Mouse (Mus musculus) hindbrain, embryonic 11.5 days (tissue): ENCODE results near the gene Ezh1. TPM values are rescaled to one million over a fixed set of nuclear protein-coding genes. Genes with fewer than 3 reads are reported as not detected.

ENCODE experiments used
- ATAC-seq: fragments of 200-750 bp; cut with Nextera tagmentation; 2 replicates; pipeline ENCODE4 v1.8.0; 2017; ENCODE audit warnings: mild to moderate bottlenecking, moderate TSS enrichment, moderate library complexity; ENCODE audit not compliant: low FRiP score
- DNase-seq: peaks from one replicate; pipeline ENCODE4 v3.0.0-alpha.2; 2015; ENCODE audit warnings: low spot score
- H3K27ac ChIP-seq: fragments of 300-500 bp; sonication (generic); 2 replicates; pipeline ENCODE4 v1.5.1; 2014; ENCODE audit warnings: mild to moderate bottlenecking, low read depth, low read length
- H3K27me3 ChIP-seq: fragments of 300-500 bp; sonication (generic); 2 replicates; pipeline ENCODE4 v1.6.1; 2014; ENCODE audit warnings: mild to moderate bottlenecking, low read length, moderate library complexity, mixed read lengths; ENCODE audit not compliant: control insufficient read depth, insufficient read depth
- H3K36me3 ChIP-seq: fragments of 300-500 bp; sonication (generic); 2 replicates; pipeline ENCODE4 v1.6.1; 2014; ENCODE audit warnings: mild to moderate bottlenecking, low read length, moderate library complexity, mixed read lengths; ENCODE audit not compliant: control insufficient read depth, insufficient read depth
- H3K4me1 ChIP-seq: fragments of 300-500 bp; sonication (generic); replicated peaks from 2 replicates; pipeline ENCODE4 v1.6.1; 2014; ENCODE audit warnings: low read length, mixed read lengths; ENCODE audit not compliant: control insufficient read depth, insufficient read depth
- H3K4me2 ChIP-seq: fragments of 300-500 bp; sonication (generic); replicated peaks from 2 replicates; pipeline ENCODE4 v1.6.1; 2014; ENCODE audit warnings: mild to moderate bottlenecking, low read depth, low read length
- H3K4me3 ChIP-seq: fragments of 300-500 bp; sonication (generic); 2 replicates; pipeline ENCODE4 v1.5.1; 2014; ENCODE audit warnings: low read depth, low read length
- H3K9ac ChIP-seq: fragments of 300-500 bp; sonication (generic); 2 replicates; pipeline ENCODE4 v1.6.1; 2014; ENCODE audit warnings: low read depth, low read length
- H3K9me3 ChIP-seq: fragments of 300-500 bp; sonication (generic); 2 replicates; pipeline ENCODE4 v1.6.1; 2016; ENCODE audit warnings: low read length; ENCODE audit not compliant: control insufficient read depth
- WGBS: fragments of 180-500 bp; shearing (Covaris S2); extraction: QIAGEN DNeasy Blood & Tissue Kit; methylation state at CpG from one replicate; pipeline ENCODE4 v1.1.7; 2014; 5-methylcytosine and 5-hydroxymethylcytosine counted together
- polyA plus RNA-seq: library from polyadenylated mRNA; unstranded; fragments of >200 nt; fragmentation: Nextera tagmentation; extraction: Ambion mirVana; gene quantifications from 2 replicates; pipeline ENCODE4 v1.2.1, GENCODE M21; 2014

Ezh1 gene
- polyA plus RNA-seq, 1 experiment from 2014 or later: 11.1 TPM

- 93% methylated on average over 12 of the region's 12 CpGs for WGBS
- ATAC-seq: no peak
- no peak for DNase-seq
- Histone ChIP-seq H3K9me3 (no peaks in the 10 kb centered on the region), H3K4me3 (no peak overlapping the region), H3K9ac (no peak overlapping the region), H3K36me3 (no peaks in the 10 kb centered on the region), H3K27me3 (0 out of 2 replicates have a peak, but pooled peaks cover 2% of the 10 kb centered on the region), H3K4me2 (no peak overlapping the region), H3K4me1 (no peaks in the 10 kb centered on the region), H3K27ac (no peak overlapping the region)
Measured at GRCm38 (mm10) chr11:101184984-101185383, 41.3 kb downstream of the Ezh1 start.

GRCm38 (mm10) chr11:101182771-101183517 lies 43.3 kb downstream of the Ezh1 start:
- WGBS: 78% methylated on average over 14 of the region's 14 CpGs
- DNase-seq: no peak
- Histone ChIP-seq H3K27me3 (peaks cover 11% of the 10 kb centered on the region), H3K4me1 (no peaks in the 10 kb centered on the region), H3K36me3 (no peaks in the 10 kb centered on the region), H3K27ac (no peak overlapping the region), H3K9ac (no peak overlapping the region), H3K9me3 (no peaks in the 10 kb centered on the region), H3K4me3 (no peak overlapping the region), H3K4me2 (no peak overlapping the region)
- ATAC-seq: no peak

GRCm38 (mm10) chr11:101181961-101182360 lies 44.3 kb downstream of the Ezh1 start:
- no peak overlapping the region for H3K27ac ChIP-seq
- H3K4me3 ChIP-seq: no peak overlapping the region
- DNase-seq: no peak
- no peaks in the 10 kb centered on the region for H3K4me1 ChIP-seq
- ATAC-seq: no peak
- no peaks in the 10 kb centered on the region for H3K36me3 ChIP-seq
- no peak overlapping the region for H3K9ac ChIP-seq
- no peaks in the 10 kb centered on the region for H3K9me3 ChIP-seq
- H3K27me3 ChIP-seq: peaks cover 21% of the 10 kb centered on the region
- H3K4me2 ChIP-seq: no peak overlapping the region
- 94% methylated on average over 11 of the region's 11 CpGs for WGBS

- no peaks in the 10 kb centered on the region for H3K9me3 ChIP-seq
- WGBS: 43% methylated on average over 10 of the region's 10 CpGs
- no peaks in the 10 kb centered on the region for H3K36me3 ChIP-seq
- H3K27ac ChIP-seq: no peak overlapping the region
- peak; percentile 85 for DNase-seq
- no peak overlapping the region for H3K4me3 ChIP-seq
- ATAC-seq: no peak
- H3K27me3 ChIP-seq: peaks cover 30% of the 10 kb centered on the region
- no peak overlapping the region for H3K4me2 ChIP-seq
- H3K9ac ChIP-seq: no peak overlapping the region
- H3K4me1 ChIP-seq: 0 out of 2 replicates have a peak, but pooled peaks cover 5% of the 10 kb centered on the region
Measured at GRCm38 (mm10) chr11:101180846-101181740, 45.2 kb downstream of the Ezh1 start.

- DNase-seq (no peak), ATAC-seq (no peak)
- Histone ChIP-seq H3K27ac (no peak overlapping the region), H3K36me3 (no peaks in the 10 kb centered on the region), H3K27me3 (peaks cover 35% of the 10 kb centered on the region), H3K4me1 (0 out of 2 replicates have a peak, but pooled peaks cover 5% of the 10 kb centered on the region), H3K9me3 (no peaks in the 10 kb centered on the region), H3K4me3 (no peak overlapping the region), H3K4me2 (no peak overlapping the region), H3K9ac (no peak overlapping the region)
- WGBS: 69% methylated on average over 17 of the region's 17 CpGs
Measured at GRCm38 (mm10) chr11:101180261-101180660, 46.0 kb downstream of the Ezh1 start.

- Histone ChIP-seq H3K9ac (no peak overlapping the region), H3K4me1 (peaks cover 11% of the 10 kb centered on the region; the same call in 1 of the 2 replicates), H3K27ac (no peak overlapping the region), H3K4me2 (no peak overlapping the region), H3K36me3 (no peaks in the 10 kb centered on the region), H3K4me3 (no peak overlapping the region), H3K9me3 (no peaks in the 10 kb centered on the region), H3K27me3 (peaks cover 44% of the 10 kb centered on the region)
- no peak for ATAC-seq
- 81% methylated on average over 15 of the region's 15 CpGs for WGBS
- peak; percentile 3 for DNase-seq
Measured at GRCm38 (mm10) chr11:101179306-101179705, 47.0 kb downstream of the Ezh1 start.

GRCm38 (mm10) chr11:101178061-101179058 lies 47.9 kb downstream of the Ezh1 start:
- Histone ChIP-seq H3K27ac (no peak overlapping the region), H3K4me2 (no peak overlapping the region), H3K4me1 (peaks cover 17% of the 10 kb centered on the region; the same call in 1 of the 2 replicates), H3K36me3 (no peaks in the 10 kb centered on the region), H3K27me3 (peaks cover 52% of the 10 kb centered on the region), H3K4me3 (no peak overlapping the region), H3K9ac (no peak overlapping the region), H3K9me3 (no peaks in the 10 kb centered on the region)
- no peak for ATAC-seq
- DNase-seq: no peak
- WGBS: 51% methylated on average over 36 of the region's 36 CpGs
